Mouse (Mus musculus): ENCODE results near the gene Zfp846. TPM values are rescaled to one million over a fixed set of nuclear protein-coding genes. Genes with fewer than 3 reads are reported as not detected.
"Not testable (repeated sequence)": the region's sequence is repeated elsewhere in the genome, so short reads cannot be mapped to it uniquely, and the experiment has no call there.

Gene Zfp846
- polyA plus RNA-seq (2017; shearing (Covaris generic)): 10 to 100 TPM; 12.3 to 18.8 TPM

DNA sequence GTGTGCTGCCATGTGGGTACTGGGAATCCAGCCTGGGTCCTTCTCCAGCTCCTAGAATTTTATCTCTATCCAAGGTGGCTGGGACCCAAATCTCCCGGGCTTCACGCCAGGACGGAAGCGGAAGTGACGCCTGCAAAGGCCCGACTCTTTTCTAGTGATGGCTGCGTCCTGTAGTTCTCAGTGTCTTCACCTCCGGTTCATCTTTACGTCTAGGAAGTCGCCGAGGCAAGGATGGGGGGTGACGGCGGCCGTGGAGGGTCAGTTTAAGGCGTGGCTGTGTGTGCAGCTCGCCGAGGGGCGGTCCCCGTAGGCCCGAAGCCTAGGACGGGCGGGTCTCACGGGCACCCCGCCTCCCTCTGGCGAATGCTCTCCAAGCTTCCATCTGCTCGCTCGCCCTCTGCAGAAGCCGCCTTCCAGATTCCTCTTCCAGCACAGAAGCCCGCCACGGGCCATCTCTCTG is at the start of gene Zfp846:
Zfp846 (plus strand) TSS at position 117 of the 460 bp plus-strand sequence.
- peak; percentile 98 for ATAC-seq

GRCm38 (mm10) chr9:20534326-20534926 is 46.7 kb upstream of the Zfp846 start:
- no peak for ATAC-seq

GRCm38 (mm10) chr9:20536598-20536997 is 44.5 kb upstream of the Zfp846 start:
- no peak for ATAC-seq

DNA sequence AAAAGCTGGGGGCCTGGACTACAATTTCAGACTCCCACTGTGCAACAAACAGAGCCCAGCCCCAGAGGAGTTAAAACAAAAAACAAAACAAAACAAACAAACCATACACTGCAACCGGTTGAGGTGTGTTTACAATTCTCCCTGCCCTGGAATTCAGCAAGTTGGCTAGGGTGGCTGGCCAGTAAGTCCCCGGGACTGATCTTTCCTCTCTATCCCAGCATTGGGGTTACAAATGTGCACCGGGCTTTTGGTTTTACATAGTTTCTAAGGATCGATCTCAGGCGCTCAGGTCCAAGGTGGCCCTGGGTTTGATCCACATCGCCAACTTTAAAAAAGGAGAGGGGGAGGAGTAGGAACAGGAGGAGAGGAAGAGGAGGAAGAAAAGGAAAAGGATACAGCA is 37.6 kb upstream of the Zfp846 start:
- no peak for ATAC-seq

GRCm38 (mm10) chr9:20544070-20544821 is 36.8 kb upstream of the Zfp846 start:
- ATAC-seq: peak; percentile 90

DNA sequence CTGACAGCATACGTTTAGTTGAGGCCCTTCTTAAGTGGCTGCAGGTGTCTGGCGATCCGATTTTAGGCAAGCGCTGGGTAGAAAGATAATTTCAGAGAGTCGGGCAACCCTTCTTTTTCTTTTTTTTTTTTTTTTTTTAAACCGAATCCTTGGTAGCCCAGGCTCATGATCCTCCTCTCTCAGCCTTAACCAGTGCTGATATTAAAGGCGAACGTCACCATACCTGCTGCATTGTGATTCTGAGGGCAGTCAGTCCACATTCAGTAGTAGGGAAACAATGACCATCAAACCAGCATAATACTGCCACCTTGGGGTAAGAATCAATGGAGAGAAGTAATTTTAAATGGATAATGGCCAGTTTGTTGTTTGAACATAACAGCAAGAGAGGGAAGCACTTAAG is 35.9 kb upstream of the Zfp846 start:
- no peak for ATAC-seq

DNA sequence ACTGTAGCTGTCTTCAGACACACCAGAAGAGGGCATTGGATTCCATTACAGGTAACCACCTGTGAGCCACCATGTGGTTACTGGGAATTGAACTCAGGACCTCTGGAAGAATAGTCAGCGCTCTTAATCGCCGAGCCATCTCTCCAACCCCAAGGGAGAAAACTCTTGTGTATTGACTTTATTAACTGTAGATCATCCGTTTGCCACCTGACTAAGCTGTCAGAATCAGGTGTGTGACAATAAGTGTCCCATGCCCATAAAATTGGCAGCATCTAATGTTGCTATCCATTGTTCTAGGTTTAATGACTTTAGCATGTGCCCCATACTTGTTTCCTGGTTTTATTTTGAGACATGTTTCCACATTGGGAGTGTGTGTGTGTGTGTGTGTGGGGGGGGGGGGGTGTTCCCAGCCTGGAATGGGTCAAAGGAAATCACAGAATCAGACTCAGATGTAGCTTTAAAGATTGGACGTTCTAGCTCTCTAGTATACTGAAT is 29.3 kb upstream of the Zfp846 start:
- no peak for ATAC-seq

DNA sequence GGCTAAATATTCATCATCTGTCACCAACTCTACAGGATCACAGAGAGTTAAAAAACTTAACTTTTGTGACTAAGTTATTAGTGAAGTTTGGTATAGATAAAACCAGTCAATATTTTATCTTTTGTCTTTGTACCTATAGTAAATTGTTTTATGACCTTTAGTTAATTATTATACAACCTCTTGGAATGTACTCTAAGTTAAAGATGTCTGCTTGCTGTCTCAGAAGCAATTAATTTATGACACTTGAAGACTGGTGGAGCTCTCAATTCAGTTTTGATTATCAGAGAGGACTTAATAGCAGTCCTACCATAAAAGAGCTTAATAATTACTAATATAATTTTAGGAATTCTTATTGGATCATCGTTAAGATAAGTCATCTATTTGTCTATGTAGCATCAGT is 28.4 kb upstream of the Zfp846 start:
- no peak for ATAC-seq

DNA sequence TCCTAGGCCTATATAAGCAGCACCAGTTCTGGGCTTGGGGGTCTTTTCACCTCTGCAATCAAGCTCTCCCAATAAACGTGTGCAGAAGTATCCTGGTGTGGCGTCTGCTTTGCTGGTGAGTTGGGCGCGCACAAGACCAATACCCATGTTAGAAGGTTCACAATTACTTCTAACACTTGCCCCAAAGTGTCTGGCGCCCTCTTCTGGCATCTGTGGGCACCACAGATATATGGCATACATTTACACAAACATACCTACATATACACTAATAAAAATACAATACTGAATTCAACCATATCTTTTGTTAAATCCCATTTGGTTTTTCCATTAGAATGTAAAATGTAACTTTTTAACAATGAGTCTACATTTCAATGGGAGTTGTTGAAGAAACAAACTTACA is 18.9 kb upstream of the Zfp846 start:
- no peak for ATAC-seq

DNA sequence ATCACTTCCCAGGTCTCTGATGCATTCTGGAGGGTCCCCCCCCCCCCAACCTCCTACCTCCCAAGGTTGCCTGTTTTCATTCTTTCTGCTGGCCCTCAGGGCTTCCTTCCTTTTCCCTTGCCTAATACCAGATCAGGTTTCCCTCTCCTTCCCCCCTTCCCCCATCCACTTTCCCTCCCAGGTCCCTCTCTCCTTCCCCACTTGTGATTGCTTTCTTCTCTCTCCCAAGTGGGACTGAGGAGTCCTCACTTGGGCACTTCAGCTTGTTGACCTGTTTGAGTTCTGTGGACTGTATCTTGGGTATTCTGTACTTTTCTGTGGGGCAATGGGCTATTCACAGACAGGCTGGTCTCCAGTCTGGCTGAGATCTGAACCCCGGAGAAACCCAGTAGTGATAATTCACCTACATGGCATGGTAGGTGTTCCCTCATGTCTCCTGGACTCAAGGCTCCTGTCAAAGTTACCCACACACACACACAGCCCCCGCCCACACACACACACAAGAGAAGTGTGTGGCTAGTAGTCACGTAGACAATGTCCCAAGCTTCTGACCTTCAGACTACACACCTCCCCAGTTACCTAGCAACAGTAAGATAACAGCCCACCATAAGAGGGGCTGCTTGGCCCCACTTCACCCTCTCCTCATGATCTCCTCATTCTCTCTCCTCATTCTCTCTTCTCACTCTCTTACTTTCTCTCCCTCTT is 15.6 kb upstream of the Zfp846 start:
- ATAC-seq: not testable (repeated sequence)

DNA sequence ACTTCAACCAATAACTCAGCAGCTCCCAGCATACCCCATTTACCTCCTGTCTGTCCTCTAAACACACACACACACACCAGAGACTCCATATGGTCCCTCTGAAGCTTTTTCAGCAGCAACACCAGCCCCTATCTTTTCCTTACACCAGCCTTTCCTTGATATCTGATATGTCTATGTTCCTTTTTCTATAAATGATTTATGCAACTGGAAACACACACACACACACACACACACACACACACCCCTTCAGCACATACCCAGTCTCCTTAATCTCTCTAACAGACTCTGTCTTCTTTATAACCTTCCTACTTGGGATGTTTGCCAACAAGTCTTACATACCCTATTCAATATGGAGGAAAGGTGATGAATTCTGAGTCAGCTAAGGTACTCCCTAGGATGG is 10.0 kb upstream of the Zfp846 start:
- no peak for ATAC-seq

DNA sequence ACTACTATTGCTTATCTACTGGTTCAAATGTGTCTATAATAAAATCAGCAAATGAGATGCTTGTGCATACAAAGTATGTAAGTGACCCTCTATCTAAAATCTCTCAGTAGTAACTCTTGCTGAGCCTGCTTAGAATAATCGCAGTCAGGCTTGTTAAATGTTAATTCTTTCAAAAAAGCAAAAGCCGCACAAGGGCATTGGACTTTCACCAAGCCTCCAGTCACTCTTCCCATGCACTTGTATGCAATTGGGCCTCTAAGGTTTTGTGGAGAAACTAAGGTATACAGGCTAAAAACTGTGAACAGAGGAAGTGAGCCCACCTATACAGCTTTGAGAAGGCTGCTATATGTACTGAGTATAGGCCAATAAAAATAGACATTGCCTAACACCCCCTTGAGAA is 4.5 kb upstream of the Zfp846 start:
- no peak for ATAC-seq

DNA sequence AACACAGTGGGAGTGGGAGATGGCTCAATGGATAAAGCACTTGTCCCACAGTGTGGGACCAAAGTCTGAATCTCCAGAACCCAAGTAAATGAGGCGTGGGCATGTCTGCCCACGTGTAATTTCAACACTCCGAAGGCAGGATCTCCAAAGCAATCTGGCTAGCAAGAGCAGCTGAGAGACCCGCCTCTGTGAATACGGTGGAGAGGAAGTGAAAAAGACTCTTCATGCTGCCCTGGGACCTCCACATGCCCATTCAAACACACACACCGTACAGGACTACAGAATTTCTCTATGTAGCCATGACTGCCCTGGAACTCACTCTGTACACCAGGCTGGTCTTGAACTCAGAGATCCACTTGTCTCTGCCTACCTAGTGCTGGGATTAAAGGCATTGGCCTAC is 20.2 kb downstream of the Zfp846 start:
- ATAC-seq: no peak

- ATAC-seq: no peak
Observed at GRCm38 (mm10) chr9:20606269-20606668, 25.2 kb downstream of the Zfp846 start.

- ATAC-seq: peak; percentile 96
Observed at GRCm38 (mm10) chr9:20607100-20607974, 26.2 kb downstream of the Zfp846 start.

GRCm38 (mm10) chr9:20609831-20610464 is 28.9 kb downstream of the Zfp846 start:
- ATAC-seq: no peak

GRCm38 (mm10) chr9:20611976-20612375 is 30.9 kb downstream of the Zfp846 start:
- ATAC-seq: no peak

- no peak for ATAC-seq
Observed at GRCm38 (mm10) chr9:20616685-20617084, 35.6 kb downstream of the Zfp846 start.

GRCm38 (mm10) chr9:20631332-20631731 is 50.2 kb downstream of the Zfp846 start:
- no peak for ATAC-seq

DNA sequence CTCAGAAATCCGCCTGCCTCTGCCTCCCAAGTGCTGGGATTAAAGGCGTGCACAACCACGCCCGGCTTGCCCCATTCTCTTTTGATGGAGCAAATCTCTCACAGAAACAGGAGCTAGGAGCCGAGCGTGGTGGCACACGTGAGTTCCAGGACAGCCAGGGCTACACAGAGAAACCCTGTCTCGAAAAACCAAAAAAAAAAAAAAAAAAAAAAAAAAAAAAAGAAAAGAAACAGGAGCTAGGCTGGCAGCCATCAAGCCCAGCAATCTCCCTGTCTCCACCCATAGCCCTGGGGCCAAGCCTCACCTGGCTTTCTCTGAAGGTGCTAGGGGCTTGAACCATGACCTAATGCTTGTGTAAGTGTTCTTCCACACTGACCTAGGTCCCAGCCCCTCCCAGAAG is 54.6 kb downstream of the Zfp846 start:
- ATAC-seq: not testable (repeated sequence)

DNA sequence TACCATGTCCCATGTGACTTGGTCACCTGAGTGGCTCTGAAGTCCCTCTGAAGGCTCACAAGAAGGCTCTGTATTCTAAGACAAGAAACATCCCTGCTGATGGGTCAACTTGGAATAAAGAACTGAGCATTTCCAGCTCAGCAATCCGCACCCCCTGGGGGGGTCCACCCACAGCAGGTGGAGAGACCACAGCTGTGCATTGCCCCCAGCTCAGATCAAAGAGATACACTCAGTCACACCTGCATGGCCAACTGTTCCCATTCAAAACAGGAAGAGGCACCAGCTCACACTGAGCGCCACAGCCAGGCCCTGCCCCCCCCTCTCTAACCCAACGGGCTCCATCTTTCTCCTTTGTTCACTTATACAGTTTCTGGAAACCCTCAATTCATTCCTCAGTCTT is 55.2 kb downstream of the Zfp846 start:
- ATAC-seq: peak; percentile 65

GRCm38 (mm10) chr9:20636790-20637189 is 55.7 kb downstream of the Zfp846 start:
- peak; percentile 8 for ATAC-seq
